Mouse (Mus musculus) testis, adult 2 months (tissue): ENCODE data around the gene Msx1.

Experiments
- CTCF ChIP-seq: fragments of 200-500 bp; IDR thresholded peaks from 2 replicates; pipeline ENCODE4 v1.5.1; 2012; ENCODE audit warnings: low read depth, mild to moderate bottlenecking, inconsistent platforms, low read length, moderate library complexity; ENCODE audit not compliant: control insufficient read depth, insufficient read depth, insufficient replicate concordance
- POLR2A ChIP-seq: fragments of 200-500 bp; IDR thresholded peaks from 2 replicates; pipeline ENCODE4 v1.6.1; 2012; ENCODE audit warnings: low read depth, mild to moderate bottlenecking, inconsistent platforms, low read length, moderate library complexity; ENCODE audit not compliant: control insufficient read depth

DNA sequence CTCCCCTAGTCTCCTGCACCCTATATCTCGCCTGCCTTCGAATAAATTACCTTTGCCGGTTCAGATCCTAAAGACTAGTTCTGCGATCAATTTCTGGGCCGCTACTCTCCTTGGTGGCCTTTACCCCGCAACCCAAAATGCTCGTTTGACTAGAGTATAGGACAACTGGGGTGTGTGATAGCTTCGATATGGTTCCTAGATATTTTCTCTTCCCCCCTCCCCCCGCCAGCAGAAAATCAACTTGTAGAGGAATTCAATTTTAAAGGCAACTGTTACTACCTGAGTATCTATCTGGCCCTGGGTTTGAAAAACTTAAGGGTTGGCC is 3.2 kb upstream of the Msx1 start:
- TF ChIP-seq CTCF (no peak), POLR2A (no peak)
